Mouse (Mus musculus): Measurements from ENCODE around the gene Lipo4. TPM values are rescaled to one million over a fixed set of nuclear protein-coding genes. Genes with fewer than 3 reads are reported as not detected.
"Not testable (repeated sequence)": the region's sequence is repeated elsewhere in the genome, so short reads cannot be mapped to it uniquely, and the experiment has no call there.

Lipo4 gene
- polyA plus RNA-seq (2014; fragmentation: Nextera tagmentation; extraction: Ambion mirVana), result not detected in 2 replicates

GRCm38 (mm10) chr19:33517680-33518079, at the start of gene Lipo4:
Lipo4 (minus strand) TSS chr19:33517780.
- Histone ChIP-seq H3K4me2 (no peak within 1 kb of the TSS), H3K27ac (ENCODE audit: low read depth, low read length) (no peak within 1 kb of the TSS), H3K36me3 (ENCODE audit: control insufficient read depth, insufficient read depth, low read length) (no peaks in the 10 kb centered on the region), H3K27me3 (replicated peaks; ENCODE audit: control insufficient read depth, insufficient read depth, low read length) (no peaks in the 10 kb centered on the region), H3K4me3 (ENCODE audit: low read depth, low read length) (no peak within 1 kb of the TSS), H3K9me3 (ENCODE audit: control insufficient read depth, low read length) (no peaks in the 10 kb centered on the region), H3K4me1 (replicated peaks; ENCODE audit: control insufficient read depth, insufficient read depth, low read length) (no peaks in the 10 kb centered on the region), H3K9ac (ENCODE audit: low read depth, low read length) (no peak within 1 kb of the TSS)
- ATAC-seq (replicated peaks; ENCODE audit: low FRiP score) (no peak), DNase-seq (ENCODE audit: low spot score) (no peak)

DNA sequence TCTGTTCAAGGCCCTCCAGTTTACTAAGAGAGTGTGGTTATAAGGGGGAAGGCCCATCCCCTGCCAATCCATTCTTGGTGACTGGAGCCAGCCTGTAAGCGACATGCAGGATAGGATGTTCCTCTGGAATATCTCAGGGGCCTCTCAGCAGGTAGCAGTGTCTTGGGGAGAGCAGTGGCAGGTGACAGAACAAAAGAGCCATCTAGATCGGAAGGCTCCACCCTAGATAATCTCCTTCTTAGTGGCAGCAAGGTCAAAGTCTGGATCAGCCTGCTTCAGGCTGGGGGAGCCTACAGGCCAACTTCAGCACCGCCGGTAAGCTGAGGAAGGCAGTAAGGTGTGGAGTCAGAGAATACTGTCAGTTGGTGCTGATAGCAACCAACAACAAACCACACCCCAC, 61.2 kb downstream of the Lipo4 start:
- ATAC-seq (replicated peaks; ENCODE audit: low FRiP score); H3K27ac ChIP-seq (ENCODE audit: low read depth, low read length); H3K27me3 ChIP-seq (replicated peaks; ENCODE audit: control insufficient read depth, insufficient read depth, low read length); H3K4me1 ChIP-seq (replicated peaks; ENCODE audit: control insufficient read depth, insufficient read depth, low read length); H3K36me3 ChIP-seq (ENCODE audit: control insufficient read depth, insufficient read depth, low read length); H3K9ac ChIP-seq (ENCODE audit: low read depth, low read length); H3K9me3 ChIP-seq (ENCODE audit: control insufficient read depth, low read length); H3K4me2 ChIP-seq; H3K4me3 ChIP-seq (ENCODE audit: low read depth, low read length); DNase-seq (ENCODE audit: low spot score): not testable (repeated sequence)
- WGBS, result 39% methylated on average over 4 of the region's 4 CpGs

DNA sequence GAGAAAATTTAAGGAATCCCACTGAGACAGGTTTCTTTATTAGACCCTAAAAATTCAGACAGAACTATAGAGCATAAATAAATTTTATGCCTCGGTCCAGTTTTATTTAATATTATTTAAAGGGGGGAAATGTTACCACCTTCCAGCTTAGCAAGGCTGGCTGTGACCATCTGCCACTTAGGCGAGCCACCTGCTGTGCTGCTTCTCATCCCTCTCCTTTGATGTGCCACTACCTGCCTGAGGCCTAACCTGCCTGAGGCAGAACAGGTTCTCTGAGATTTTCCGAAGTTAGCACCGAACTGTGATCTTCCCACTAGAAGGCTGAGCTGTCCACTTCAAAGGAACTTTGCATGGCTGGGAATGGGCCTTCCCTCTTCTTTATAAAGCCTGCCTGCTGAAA, 63.9 kb downstream of the Lipo4 start:
- WGBS, result 63% methylated on average over 4 of the region's 4 CpGs
- Histone ChIP-seq H3K4me1 (replicated peaks; ENCODE audit: control insufficient read depth, insufficient read depth, low read length) (no peaks in the 10 kb centered on the region), H3K9me3 (ENCODE audit: control insufficient read depth, low read length) (peaks cover 4% of the 10 kb centered on the region; the same call in 1 of the 2 replicates), H3K4me2 (no peak overlapping the region), H3K27me3 (replicated peaks; ENCODE audit: control insufficient read depth, insufficient read depth, low read length) (no peaks in the 10 kb centered on the region), H3K9ac (ENCODE audit: low read depth, low read length) (no peak overlapping the region), H3K4me3 (ENCODE audit: low read depth, low read length) (no peak overlapping the region), H3K27ac (ENCODE audit: low read depth, low read length) (no peak overlapping the region), H3K36me3 (ENCODE audit: control insufficient read depth, insufficient read depth, low read length) (no peaks in the 10 kb centered on the region)
- no peak for ATAC-seq (replicated peaks; ENCODE audit: low FRiP score)
- DNase-seq (ENCODE audit: low spot score), result no peak

Other genes with a start within 250 kb of the Lipo4 start
- 2.8 TPM in 2 replicates for gene Rnls, start 125.5 kb downstream of the Lipo4 start, polyA plus RNA-seq (2014; fragmentation: Nextera tagmentation; extraction: Ambion mirVana)
- gene Gm8978, start 107.5 kb upstream of the Lipo4 start, polyA plus RNA-seq (2014; fragmentation: Nextera tagmentation; extraction: Ambion mirVana), result not detected in 2 replicates
- gene Lipo2, start 233.6 kb upstream of the Lipo4 start, polyA plus RNA-seq (2014; fragmentation: Nextera tagmentation; extraction: Ambion mirVana), result 0.36 TPM in 1 of 2 replicates, not detected in the other
- 5.8 TPM in 2 replicates for gene Lipo3, start 244.2 kb upstream of the Lipo4 start, polyA plus RNA-seq (2014; fragmentation: Nextera tagmentation; extraction: Ambion mirVana)

Data from liver, embryonic 11.5 days (tissue).